Mouse (Mus musculus): ENCODE data around the gene Emc9.

Emc9 gene

DNA sequence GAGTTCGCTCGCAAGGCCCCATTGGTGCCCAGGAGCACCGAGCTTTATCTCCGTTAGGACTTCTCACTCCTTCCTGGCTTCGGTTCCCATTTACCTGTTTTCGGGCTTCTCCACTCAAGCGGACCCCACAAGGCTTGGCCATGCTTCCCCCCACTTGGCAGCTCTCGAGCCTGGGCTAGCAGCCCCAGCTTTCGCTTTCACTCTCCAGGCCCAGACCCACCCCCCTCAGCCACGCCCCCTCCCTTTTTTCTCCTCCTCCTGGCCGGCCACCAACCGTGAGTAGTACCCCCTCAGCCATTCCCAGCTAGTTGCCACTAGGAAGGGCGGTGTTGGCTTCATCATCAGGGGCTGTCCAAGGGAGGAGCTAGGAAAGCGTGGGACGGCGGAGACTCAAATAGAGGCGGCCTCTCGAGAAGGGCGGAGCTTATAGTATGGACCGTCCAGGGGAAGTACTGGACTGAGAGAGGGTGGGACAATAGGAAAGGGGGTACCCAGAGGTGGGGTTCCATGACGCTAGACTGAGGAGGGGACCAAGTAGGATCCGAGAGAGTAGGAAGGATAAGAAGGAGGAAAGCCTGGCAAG, 5.7 kb upstream of the Emc9 start, which contains the start of gene Psme2:
Gene Psme2, minus strand, starts transcription at position 366 of the 583 bp plus-strand sequence.
- DNase-seq (ENCODE audit: low spot score), result peak; percentile 98

GRCm38 (mm10) chr14:55589771-55590448, 4.8 kb upstream of the Emc9 start:
- no peak for DNase-seq (ENCODE audit: low spot score)

GRCm38 (mm10) chr14:55589271-55589670, 4.2 kb upstream of the Emc9 start:
- no peak for DNase-seq (ENCODE audit: low spot score)

- no peak for DNase-seq (ENCODE audit: low spot score)
Measured at GRCm38 (mm10) chr14:55586149-55586548, 1.0 kb upstream of the Emc9 start.

- peak; percentile 79 for DNase-seq (ENCODE audit: low spot score)
Measured at GRCm38 (mm10) chr14:55585566-55585960, 461 bp upstream of the Emc9 start.

DNA sequence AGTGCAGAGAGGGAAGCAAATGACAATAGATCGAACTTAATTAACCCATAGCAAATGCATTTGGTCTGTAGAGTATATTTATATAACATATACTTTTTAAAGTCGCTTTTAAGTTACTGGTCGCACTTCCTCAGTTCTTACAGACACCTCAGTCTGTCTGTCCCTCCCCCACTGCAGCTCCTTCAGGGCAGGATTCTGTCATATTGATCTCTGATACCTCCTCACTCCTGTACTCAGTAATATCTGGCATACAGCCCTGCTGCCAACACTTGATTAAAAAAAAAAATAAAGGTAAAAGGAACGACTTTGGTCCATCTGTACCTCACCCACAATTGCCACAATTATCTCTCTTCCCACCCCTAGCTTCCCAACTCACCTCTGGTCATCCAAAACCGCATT, 800 bp downstream of the Emc9 start:
- DNase-seq (ENCODE audit: low spot score), result no peak

DNA sequence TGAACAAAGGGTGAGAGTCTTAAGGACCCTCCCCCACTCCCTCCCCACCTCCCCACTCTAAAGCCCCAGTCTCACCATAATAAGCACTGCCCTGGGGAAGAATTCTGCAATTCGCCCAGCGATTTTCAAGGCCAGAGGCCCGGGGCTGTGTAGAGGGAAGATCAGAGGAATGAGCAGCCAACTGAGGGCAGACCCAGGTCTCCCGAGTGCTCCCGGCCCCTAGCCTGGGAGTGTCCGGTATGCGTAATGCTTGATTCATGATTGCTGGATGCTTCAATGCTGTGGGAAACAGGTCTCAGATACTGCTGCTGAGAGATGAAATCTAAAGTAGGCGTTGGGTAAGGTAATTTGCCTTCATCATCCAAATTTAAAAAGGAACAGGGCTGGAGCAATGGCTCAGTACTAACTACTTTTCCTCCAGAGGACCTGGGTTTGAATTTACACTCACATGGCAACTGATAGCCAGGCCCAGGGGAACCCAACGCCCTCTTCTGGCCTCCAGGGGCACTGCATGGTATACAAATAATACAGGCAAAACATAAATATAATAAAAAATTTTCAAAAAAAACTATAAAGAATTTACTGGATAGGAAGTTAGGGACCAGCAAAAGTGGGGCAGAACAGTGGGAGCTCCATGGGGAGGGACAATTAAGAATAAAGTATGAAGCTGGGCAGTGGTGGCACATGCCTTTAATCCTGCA, 3.0 kb downstream of the Emc9 start:
- DNase-seq (ENCODE audit: low spot score), result no peak

GRCm38 (mm10) chr14:55580731-55581130, 4.4 kb downstream of the Emc9 start:
- DNase-seq (ENCODE audit: low spot score), result no peak

DNA sequence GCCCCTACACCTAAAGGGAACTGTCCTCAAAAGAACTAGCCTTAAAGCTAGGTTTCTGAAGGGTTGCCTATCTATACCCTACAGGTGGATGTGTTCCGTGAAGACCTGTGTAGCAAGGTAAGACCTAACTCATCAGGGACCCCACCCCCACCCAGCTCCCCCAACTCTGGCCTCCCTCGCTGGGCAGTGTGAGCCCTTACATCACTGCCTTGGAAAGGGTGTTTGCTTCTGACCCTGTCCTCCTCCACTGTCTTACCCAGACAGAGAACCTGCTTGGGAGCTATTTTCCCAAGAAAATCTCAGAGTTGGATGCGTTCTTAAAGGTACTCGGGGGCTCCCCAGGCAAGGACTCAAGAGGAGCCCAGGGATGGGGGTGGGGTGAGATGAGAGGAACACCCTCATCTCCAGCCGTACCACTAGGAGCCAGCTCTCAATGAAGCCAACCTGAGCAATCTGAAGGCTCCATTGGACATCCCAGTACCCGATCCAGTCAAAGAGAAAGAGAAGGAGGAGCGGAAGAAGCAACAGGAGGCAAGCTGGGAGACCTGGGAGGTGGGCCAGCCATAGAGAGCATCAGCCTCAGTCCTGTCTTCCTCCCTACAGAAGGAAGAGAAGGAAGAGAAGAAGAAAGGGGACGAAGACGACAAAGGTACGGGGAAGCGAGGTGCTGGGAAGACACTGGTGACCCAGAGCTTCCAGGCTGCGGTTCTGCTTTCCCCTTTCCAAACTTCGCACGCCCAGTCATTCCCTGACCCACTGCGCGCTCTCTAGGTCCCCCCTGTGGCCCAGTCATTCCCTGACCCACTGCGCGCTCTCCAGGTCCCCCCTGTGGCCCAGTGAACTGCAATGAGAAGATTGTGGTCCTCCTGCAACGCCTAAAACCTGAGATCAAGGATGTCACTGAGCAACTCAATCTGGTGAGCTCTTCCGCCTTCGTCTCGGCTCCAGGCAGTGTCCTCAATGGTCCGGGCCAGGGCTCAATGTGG, 5.3 kb downstream of the Emc9 start:
- no peak for DNase-seq (ENCODE audit: low spot score)

DNA sequence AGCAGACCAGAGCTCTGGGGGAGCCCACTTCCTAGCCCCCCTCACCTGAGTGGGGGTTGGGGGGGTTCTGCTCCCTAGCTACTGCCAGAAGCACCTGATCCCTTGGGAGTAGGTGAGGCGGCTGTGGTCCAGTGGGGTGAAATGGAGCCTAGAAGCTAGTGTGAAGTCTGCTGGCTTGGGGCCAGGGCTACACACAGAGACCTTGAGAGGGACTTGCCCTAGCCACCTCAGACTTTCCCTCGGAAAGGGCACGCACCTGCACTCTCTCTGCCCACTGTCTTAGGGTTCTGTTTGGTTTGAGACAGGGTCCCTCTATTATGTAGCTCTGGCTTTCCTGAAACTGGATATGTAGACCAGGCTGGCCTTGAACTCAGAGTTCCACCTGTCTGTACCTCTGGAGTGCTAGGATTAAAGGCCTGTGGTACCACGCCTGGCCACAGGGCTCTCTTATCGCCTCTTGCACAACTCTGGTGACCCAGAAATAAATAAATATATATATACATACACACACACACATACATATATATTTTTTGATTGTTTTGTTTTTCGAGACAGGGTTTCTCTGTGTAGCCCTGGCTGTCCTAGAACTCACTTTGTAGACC, 6.3 kb downstream of the Emc9 start:
- DNase-seq (ENCODE audit: low spot score), result no peak

DNA sequence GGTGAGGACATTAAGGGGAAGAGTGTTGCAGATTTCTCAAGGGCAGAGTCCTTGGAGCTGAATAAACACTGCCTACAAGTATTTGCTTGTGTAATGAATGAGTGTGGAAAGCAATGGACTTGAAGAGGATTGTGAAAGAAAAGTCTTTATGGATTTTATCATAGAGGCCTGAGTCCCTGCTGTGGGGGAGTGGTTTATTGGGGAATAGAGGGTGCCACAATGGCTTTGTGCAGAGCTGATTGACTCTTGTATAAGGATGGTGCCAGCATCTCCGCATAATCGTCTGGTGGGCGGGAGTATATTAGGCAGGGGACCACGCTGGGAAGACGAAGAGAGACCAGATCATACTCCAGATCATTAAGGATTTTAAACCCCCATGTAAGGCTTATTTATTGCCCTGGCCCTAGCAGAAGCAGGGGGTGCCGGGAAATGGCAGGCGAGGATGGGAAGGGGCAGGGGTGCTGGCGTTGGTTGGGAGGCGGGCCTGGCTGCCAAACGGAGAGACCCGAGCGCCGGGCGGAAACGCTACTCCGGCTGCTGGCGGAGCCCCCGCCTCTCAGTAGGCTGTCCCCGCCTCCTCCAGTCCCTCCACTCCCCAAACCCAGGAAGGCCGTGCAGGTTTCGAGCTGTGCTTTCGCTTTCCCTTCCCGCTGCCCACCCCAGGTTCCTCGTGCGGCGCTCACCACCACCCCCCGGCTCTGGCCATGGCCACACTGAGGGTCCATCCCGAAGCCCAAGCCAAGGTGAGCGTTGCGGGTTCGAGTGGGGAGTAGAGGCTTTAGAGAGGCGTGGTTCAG, 7.0 kb downstream of the Emc9 start, which contains the start of gene Psme1:
Gene Psme1, plus strand, starts transcription at position 253 of the 797 bp plus-strand sequence.
- peak; percentile 83 for DNase-seq (ENCODE audit: low spot score)

- no peak for DNase-seq (ENCODE audit: low spot score)
Measured at GRCm38 (mm10) chr14:55576376-55576775, 8.7 kb downstream of the Emc9 start.

DNA sequence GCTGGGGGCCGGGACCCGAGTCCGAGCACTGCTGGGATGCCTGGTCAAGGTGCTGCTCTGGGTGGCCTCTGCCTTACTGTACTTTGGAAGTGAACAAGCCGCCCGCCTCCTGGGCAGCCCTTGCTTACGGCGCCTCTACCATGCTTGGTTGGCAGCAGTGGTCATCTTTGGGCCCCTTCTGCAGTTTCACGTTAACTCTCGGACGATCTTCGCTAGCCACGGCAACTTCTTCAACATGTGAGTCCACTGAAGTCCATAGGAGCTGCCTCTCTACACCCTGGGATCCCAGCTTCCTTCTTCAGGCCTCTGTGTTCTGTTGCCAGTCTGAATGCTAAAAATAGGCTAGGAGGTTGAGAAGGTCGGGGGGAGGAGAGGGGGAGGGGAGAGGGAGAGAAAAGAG, 9.4 kb downstream of the Emc9 start:
- no peak for DNase-seq (ENCODE audit: low spot score)

DNA sequence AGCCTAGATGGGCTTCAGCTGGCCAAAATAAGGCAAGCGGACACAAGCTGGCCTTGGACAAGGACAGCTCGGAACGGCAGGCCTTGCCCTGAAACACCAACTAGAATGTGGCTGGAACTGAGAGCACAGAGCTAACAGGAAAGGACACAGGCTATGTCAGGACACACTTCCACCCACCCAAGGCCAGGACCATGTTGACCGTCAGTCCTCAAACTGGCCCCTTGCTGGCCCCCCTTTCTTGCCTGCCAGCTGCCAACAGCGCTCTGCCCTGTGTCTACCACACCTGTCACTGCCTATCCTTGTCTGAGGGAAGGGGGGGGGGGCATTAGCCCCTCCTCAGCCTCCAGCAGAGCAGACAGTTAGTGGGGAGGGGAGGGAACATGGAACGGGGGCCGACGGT, 9.8 kb downstream of the Emc9 start, which contains the start of gene Fitm1:
Gene Fitm1, plus strand, starts transcription at position 316 of the 400 bp plus-strand sequence.
- no peak for DNase-seq (ENCODE audit: low spot score)

DNA sequence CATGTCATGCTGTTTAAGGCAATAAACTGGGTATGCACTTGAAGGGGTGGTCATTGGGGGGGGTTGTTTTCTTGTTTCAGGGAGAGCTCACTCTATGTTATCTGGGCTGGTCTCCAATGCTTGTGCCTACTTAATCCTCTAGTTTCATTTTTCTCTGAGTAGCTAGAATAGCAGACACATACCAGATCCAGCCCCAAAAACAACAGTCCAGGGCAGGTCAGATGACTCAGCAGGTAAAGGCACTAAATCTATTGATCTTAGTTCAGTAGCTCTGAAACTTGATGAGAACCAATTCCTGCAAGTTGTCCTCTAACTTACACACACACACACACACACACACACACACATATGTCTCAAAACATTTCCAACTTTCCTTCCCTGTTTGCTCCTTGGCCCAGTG, 13.3 kb downstream of the Emc9 start:
- no peak for DNase-seq (ENCODE audit: low spot score)

GRCm38 (mm10) chr14:55570588-55570987, 14.5 kb downstream of the Emc9 start:
- DNase-seq (ENCODE audit: low spot score), result no peak

DNA sequence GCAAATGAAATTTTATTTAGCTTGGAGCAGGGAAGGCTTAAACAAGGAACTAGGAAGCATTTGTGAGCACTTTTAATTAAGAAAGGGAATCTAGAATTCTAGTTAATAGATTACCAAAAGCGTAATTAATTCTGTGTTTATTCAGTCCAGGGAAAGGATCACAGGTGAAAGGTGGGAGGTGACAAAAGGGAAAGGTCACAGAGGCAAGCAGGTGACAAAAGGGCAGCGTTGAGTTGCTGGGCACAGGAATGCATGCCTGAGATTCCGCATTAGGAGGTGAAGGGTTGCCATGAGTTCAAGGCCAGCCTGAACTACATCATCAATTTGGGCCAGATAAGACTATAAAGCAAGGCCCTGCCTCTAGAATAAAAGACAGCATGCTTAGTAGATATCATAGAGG, 17.6 kb downstream of the Emc9 start:
- DNase-seq (ENCODE audit: low spot score), result no peak

DNA sequence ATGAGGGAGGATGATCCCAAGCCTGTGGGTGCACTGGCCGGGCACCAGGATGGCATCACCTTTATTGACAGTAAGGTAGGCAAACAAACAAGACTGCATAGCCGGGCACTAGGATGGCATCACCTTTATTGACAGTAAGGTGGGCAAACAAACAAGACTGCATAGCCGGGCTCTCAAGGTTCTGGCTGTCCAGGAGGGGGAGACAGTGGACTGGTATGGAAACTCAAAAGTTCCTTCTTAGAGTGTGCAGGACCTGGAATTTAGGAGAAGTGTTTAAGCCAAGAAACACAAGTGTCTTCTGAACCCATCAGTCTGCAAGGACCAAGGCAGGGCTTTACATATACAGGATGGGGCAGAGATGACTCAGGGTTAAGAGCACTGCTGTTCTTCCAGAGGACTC, 19.4 kb downstream of the Emc9 start:
- DNase-seq (ENCODE audit: low spot score), result no peak

GRCm38 (mm10) chr14:55563249-55563648, 21.9 kb downstream of the Emc9 start:
- DNase-seq (ENCODE audit: low spot score), result no peak

DNA sequence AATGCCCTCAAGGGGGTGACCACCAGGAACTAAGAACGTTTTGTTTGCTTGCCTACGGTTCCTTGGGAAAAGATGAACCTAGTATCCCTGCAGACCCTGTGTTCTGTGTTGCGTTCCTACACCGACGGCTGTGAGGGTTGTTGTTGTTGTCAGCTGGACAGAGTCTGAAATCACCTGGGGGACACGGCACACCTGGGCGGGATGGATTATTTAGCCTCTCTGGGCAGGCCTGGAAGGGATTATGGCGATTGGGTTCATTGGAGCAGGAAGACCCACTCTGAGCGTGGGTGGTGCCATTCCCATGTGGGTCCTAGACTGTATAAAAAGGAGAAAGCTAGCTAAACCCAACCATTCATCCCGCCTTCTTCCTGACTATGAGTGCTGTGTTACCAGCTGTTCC, 23.2 kb downstream of the Emc9 start:
- DNase-seq (ENCODE audit: low spot score), result no peak

Data from yolk sac, embryonic 10.5 days (tissue).